Mouse (Mus musculus) cerebellum, adult 2 months (tissue): Measurements from ENCODE around the gene Hpdl.

Experiments used
- CTCF ChIP-seq: fragments of 200-500 bp; IDR thresholded peaks from 2 replicates; pipeline ENCODE4 v1.5.1; 2011; ENCODE audit warnings: low read depth, mild to moderate bottlenecking, control low read depth, low read length, moderate library complexity, borderline replicate concordance; ENCODE audit not compliant: insufficient read depth
- POLR2A ChIP-seq: fragments of 200-500 bp; IDR thresholded peaks from 2 replicates; pipeline ENCODE4 v1.6.1; 2011; ENCODE audit warnings: low read length, control low read depth, borderline replicate concordance; ENCODE audit not compliant: insufficient read depth

DNA sequence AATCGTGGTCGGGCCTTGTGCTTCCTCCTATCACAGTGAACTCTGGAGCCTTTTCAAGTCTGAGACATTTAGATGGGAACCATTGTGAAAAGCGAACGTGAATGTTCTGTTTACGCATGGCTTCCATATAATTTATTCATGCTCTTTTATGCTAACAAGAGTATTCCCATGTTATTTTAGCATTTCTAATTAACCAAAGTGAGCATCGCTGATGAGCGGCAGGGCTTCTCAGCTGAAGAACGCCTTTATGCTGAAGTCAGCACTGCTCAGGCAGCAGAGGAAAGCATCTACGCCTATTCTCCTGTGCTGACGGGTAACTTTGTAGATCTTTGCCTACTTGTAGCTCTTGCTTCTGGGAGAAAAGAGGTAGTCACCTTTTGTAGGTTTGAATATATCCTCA is 35.7 kb upstream of the Hpdl start:
- TF ChIP-seq POLR2A = no peak
- no peak for TF ChIP-seq CTCF
